Mouse (Mus musculus) frontal cortex, postnatal 36 days (tissue): ENCODE data around the gene Mapkap1.

Experiments used
- DNase-seq, 2 experiments: peaks; one replicate each; pipeline ENCODE4 v3.0.0; 2022; ENCODE audit warnings: low spot score in 2 of 2

Gene Mapkap1

DNA sequence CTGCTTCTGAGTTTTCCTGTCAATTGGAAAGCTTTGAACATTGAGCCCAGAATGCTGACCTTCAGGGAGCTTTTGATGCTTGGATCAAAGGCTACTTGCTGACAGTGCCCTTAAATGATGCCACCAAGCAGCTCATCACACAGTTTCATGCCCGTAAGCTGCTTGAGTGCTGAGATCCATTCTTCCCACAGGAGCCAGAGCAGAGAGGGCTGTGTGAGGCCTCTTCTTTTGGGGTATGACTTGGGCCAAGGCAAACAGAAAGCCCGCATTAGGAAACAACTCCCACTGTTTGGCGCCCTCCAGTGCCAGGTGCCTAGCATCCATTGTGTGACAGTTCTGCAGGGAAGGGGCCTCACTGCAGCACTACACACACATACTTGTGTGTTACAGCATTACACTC, 123.5 kb downstream of the Mapkap1 start:
- no peak for DNase-seq

GRCm38 (mm10) chr2:34531801-34532298, 125.3 kb downstream of the Mapkap1 start:
- DNase-seq, result peak; percentile 30 to 73

- no peak for DNase-seq
These were observed 125.8 kb downstream of the Mapkap1 start for GRCm38 (mm10) chr2:34532394-34532793.

DNA sequence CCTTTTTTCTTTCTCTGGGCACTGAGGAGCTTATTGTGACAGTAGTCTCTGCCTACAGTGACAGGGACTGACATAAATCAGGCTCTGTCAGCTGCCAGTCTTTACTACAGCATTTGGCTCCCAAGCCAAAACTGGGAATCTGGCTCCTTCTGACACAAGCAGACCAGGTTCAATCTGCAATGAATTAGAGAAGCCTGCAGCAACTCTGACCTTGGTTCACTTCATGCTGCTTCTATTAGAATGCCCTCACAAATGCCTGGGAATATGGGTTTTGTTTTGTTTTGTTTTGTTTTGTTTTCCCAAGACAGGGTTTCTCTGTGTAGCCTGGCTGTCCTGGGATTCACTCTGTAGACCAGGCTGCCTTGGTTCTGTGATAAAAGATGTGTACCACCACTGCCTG, 126.7 kb downstream of the Mapkap1 start:
- no peak for DNase-seq

DNA sequence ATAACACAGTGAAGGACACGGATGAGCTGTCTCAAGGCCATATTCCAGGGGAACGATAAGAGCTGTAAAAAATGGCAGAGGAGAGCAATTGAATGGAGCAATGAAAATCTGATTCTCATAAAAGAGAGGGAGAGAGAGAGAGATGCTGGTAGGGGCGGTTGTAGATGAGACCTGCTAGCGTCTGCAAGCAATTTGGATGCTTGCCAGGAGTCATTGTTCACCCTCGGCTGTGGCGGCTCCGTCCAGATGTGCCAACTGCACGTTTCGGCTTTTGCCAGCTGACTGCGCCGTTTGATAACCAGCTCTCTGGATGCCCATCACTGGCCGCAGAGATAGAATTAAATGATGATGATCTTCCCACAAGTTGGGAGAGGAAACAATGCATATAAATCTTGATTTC, 128.4 kb downstream of the Mapkap1 start:
- no peak for DNase-seq

- no peak for DNase-seq
These were observed 130.8 kb downstream of the Mapkap1 start for GRCm38 (mm10) chr2:34537356-34537755.

DNA sequence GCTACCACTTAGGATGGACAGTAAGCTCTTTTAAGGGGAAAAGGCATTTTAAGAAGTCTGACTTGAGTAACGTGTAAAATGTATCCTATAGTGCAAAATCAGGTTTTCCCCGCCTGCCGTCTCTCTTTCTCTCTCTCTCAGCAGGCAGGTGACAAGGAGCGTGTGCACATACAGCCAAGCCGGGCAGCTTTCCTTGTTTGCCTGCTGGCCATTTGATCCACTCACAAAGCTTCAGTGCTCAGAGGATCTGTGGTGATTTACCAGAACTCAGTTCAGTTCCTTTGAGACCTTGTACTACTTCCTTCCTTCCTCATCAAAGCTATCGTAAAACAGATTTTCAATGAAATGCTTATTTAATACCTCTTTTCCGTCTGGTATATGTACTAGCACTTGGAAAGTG, 137.0 kb downstream of the Mapkap1 start:
- DNase-seq, result no peak

- DNase-seq, result peak in 1 of 2 experiments; percentile 15
These were observed 137.4 kb downstream of the Mapkap1 start for GRCm38 (mm10) chr2:34544021-34544420.

GRCm38 (mm10) chr2:34544646-34545395, 138.2 kb downstream of the Mapkap1 start:
- no peak for DNase-seq

GRCm38 (mm10) chr2:34546176-34546677, 139.7 kb downstream of the Mapkap1 start:
- DNase-seq, result peak; percentile 51 to 77

- DNase-seq, result no peak
These were observed 140.9 kb downstream of the Mapkap1 start for GRCm38 (mm10) chr2:34547516-34547915.

DNA sequence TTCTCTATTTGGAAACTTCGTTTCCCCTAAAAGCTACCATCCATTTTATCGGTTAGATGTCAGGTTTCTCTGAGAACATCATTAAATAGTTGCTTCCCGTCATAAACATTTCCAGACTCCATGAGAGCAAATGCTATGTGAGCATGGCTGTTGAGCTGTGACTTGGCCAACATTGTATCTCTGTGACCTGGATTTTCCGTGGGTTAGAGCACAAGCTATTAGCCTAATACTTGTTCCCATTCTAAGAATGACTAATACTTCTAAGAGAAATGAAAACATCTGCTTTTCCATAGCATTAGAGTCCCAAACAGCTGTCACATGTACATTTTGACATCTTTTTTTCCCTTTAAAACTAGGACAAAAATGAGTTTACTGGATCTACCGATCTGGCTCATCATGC, 142.4 kb downstream of the Mapkap1 start:
- DNase-seq, result no peak

DNA sequence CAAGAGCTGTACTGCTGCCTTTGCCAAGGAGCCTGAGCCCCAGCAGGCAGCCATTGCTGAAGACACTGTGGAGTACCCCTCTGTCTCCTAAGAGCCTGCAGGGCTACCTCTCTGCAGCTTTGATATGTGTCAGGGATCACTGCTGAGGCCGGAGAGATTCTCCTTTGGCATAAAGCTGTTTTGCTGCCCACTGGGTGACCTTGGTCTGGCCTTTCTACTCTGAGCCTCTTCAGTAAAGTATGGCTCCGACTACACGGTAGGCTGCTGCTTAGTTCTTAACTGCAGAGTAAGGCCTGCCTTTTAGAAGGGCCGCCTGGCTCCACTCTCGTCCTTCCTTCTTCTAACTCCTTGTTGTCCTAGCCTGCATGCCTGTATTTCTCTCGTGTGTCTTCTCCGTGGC, 142.9 kb downstream of the Mapkap1 start:
- no peak for DNase-seq

GRCm38 (mm10) chr2:34552772-34553171, 146.2 kb downstream of the Mapkap1 start:
- DNase-seq, result no peak

GRCm38 (mm10) chr2:34553580-34554231, 147.1 kb downstream of the Mapkap1 start:
- DNase-seq, result no peak

- no peak for DNase-seq
These were observed 153.6 kb downstream of the Mapkap1 start for GRCm38 (mm10) chr2:34560146-34560545.

DNA sequence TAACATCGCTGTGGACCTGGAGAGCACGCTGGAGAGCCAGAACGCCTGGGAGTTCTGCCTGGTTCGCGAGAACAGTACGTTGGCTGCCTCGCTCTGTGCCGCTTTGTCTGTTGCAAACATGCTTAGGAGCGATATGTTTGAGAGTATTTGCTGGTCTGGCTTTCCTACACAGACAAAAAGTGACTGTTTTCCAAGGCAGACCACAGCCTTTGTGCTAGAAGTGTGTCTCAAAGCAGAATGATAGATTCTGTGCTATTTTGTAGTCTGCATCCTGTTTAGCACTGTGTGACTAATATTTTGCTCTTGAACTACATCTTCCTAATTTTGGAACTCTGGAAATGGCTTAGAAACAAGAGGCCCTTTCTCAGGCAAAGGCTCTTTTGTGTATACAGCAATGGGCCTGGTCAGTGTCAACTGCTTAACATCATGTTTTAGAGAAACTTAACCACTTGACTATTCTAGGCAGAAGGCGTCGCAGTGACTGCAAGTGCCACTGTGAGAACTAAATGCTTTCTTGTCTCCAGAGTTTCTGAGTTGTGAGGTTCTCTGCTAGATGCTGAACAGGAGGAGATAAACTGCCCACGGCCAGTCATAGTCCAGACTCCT, 156.6 kb downstream of the Mapkap1 start:
- DNase-seq, result peak in 1 of 2 experiments; percentile 13

GRCm38 (mm10) chr2:34563865-34564264, 157.3 kb downstream of the Mapkap1 start:
- DNase-seq, result no peak

- DNase-seq, result no peak
These were observed 159.6 kb downstream of the Mapkap1 start for GRCm38 (mm10) chr2:34566146-34566545.

- no peak for DNase-seq
These were observed 160.0 kb downstream of the Mapkap1 start for GRCm38 (mm10) chr2:34566601-34567000.

DNA sequence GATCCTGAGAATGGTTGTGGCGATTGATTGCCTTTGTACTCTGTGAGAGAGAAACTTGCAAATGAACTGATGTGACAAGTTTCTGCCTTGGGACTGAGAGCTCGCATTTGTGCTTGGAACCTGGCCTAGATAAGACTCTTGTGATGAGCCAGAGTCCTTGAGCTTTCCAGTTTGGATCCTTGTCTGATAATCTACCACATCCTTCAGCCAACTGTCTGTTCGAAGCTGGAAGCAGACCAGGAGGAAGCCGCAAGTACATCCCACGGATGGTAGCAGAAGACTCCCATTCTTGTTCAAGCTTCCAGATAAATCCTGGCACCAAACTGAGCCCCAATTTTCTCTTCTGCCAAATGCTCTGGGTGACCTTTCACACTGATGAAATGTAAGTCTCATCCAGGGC, 162.6 kb downstream of the Mapkap1 start:
- DNase-seq, result peak; percentile 30 to 65

GRCm38 (mm10) chr2:34570378-34570777, 163.8 kb downstream of the Mapkap1 start:
- DNase-seq, result no peak

DNA sequence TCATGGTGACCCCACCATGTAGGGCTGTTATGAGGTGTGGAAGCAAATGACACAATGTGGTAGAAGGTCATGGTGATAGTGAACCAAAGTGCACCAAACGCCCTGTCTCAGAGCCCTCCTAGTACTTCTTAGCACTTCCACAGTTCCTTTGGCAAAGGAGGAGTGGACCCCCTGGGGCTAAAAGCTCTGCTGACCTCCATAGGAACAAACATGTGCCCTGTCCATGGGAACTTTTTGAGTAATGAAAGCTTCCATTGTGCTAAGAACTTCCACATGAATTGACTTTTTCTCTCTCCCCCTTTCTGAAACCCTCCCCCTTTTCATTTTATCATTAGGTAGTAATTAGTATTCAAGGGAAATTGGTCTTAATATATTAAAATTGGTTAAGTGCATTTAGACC, 164.5 kb downstream of the Mapkap1 start:
- DNase-seq, result no peak
